Comparison of ENCODE assay signal across 8 mouse cellular contexts in the genomic region with DNA sequence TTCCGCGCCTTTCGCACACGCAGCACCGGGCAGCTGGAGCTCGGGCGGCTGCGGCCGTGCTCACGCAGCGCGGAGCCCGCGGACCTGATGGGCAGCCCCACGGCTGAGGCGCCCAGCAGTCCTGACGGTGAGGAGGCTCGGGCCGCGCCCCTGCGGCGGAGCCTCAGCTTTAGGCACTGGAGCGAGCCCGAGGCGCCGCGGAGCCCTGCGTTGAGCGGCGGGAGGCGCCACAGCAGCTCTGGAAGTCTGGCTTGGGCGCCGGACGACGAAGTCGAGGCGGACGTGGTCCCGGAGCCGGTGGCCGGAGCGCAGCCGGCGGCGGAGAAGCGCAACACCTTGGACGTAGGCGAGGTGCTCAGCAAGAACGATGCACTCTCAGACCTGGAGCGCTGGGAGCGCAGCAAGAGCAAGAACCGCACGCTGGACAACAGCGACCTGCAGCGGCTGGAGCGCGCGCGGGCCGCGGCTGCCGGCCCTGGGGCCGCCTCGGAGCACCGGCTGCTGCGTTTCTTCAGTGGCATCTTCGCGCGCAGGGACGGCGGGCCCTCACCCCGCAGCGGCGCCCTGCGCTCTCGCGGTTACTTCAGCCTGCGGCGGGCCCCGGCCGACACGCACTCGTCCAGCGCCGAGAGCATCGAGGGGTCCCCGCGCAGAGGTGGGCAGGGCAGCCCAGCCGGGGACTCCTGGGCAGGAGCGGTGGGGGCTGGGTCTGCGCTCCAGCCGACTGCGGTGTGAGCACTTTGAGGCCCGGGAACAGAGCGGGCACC.
DNase-seq lines count a peak whose midpoint lies in the region; ATAC-seq and TF ChIP-seq lines count a peak whose summit lies in the region.

No protein-coding gene starts in this region.

- no peak for TF ChIP-seq EP300 in lung, postnatal 0 days (IDR thresholded peaks at IDR 0.05)

- H3K9ac ChIP-seq in embryonic facial prominence, embryonic 12.5 days, result peak overlapping the region; percentile 68
- peak overlapping the region; percentile 87 for H3K9ac ChIP-seq in heart, embryonic 13.5 days
- peak overlapping the region; percentile 76 for H3K9ac ChIP-seq in kidney, embryonic 16.5 days (replicated peaks; ENCODE audit: low read length)
- peak overlapping the region; percentile 8; the same call in 1 of the 2 replicates for H3K9ac ChIP-seq in lung, postnatal 0 days (replicated peaks; ENCODE audit: low read depth)

- peak overlapping the region; percentile 72 for H3K4me3 ChIP-seq in embryonic facial prominence, embryonic 12.5 days
- H3K4me3 ChIP-seq in heart, embryonic 13.5 days, result peak overlapping the region; percentile 76
- H3K4me3 ChIP-seq in kidney, embryonic 16.5 days (ENCODE audit: low read length), result peak overlapping the region; percentile 71
- peak overlapping the region; percentile 60 for H3K4me3 ChIP-seq in lung, postnatal 0 days (ENCODE audit: low read depth, low read length)

- H3K9me3 ChIP-seq in embryonic facial prominence, embryonic 12.5 days, result no peaks in the 10 kb centered on the region
- H3K9me3 ChIP-seq in heart, embryonic 13.5 days, result no peaks in the 10 kb centered on the region
- no peaks in the 10 kb centered on the region for H3K9me3 ChIP-seq in kidney, embryonic 16.5 days (ENCODE audit: low read length)
- H3K9me3 ChIP-seq in lung, postnatal 0 days (ENCODE audit: low read length), result no peaks in the 10 kb centered on the region

- no peak; the same call in 1 of the 2 replicates for ATAC-seq in embryonic facial prominence, embryonic 12.5 days (ENCODE audit: insufficient number of reproducible peaks, insufficient read depth, low FRiP score, low TSS enrichment)
- ATAC-seq in heart, embryonic 13.5 days (ENCODE audit: extremely low read depth, insufficient number of reproducible peaks, low FRiP score, low TSS enrichment), result peak; percentile 12; the same call in 1 of the 2 replicates
- ATAC-seq in kidney, embryonic 16.5 days (ENCODE audit: low FRiP score, low TSS enrichment), result peak; percentile 50
- ATAC-seq in lung, postnatal 0 days, result peak; percentile 46

- under 1% methylated on average over 95 of the region's 95 CpGs for WGBS in embryonic facial prominence, embryonic 12.5 days
- 2% methylated on average over 89 of the region's 95 CpGs for WGBS in heart, embryonic 13.5 days
- WGBS in kidney, embryonic 16.5 days, result under 1% methylated on average over 85 of the region's 95 CpGs
- WGBS in lung, postnatal 0 days, result 1% methylated on average over 94 of the region's 95 CpGs

- no peaks in the 10 kb centered on the region for H3K36me3 ChIP-seq in embryonic facial prominence, embryonic 12.5 days
- no peaks in the 10 kb centered on the region for H3K36me3 ChIP-seq in heart, embryonic 13.5 days
- no peaks in the 10 kb centered on the region for H3K36me3 ChIP-seq in kidney, embryonic 16.5 days (ENCODE audit: insufficient read depth, low read length)
- H3K36me3 ChIP-seq in lung, postnatal 0 days (ENCODE audit: insufficient read depth, low read length), result no peaks in the 10 kb centered on the region

- H3K4me2 ChIP-seq in embryonic facial prominence, embryonic 12.5 days (replicated peaks), result peak overlapping the region; percentile 99
- H3K4me2 ChIP-seq in heart, embryonic 13.5 days, result peak overlapping the region; percentile 100
- peak overlapping the region; percentile 100 for H3K4me2 ChIP-seq in kidney, embryonic 16.5 days (replicated peaks; ENCODE audit: low read depth, low read length)
- peak overlapping the region; percentile 99 for H3K4me2 ChIP-seq in lung, postnatal 0 days (replicated peaks; ENCODE audit: low read depth, low read length)

- peak; percentile 71 for TF ChIP-seq CTCF in lung, postnatal 0 days (IDR thresholded peaks at IDR 0.05)

- peaks cover 12% of the 10 kb centered on the region; the same call in 1 of the 2 replicates for H3K27me3 ChIP-seq in embryonic facial prominence, embryonic 12.5 days
- H3K27me3 ChIP-seq in heart, embryonic 13.5 days (replicated peaks), result peaks cover 23% of the 10 kb centered on the region
- H3K27me3 ChIP-seq in kidney, embryonic 16.5 days (ENCODE audit: insufficient read depth, low read length), result peaks cover 10% of the 10 kb centered on the region
- peaks cover 4% of the 10 kb centered on the region; the same call in 1 of the 2 replicates for H3K27me3 ChIP-seq in lung, postnatal 0 days (replicated peaks; ENCODE audit: insufficient read depth, low read length)

- H3K4me1 ChIP-seq in embryonic facial prominence, embryonic 12.5 days, result peaks cover 32% of the 10 kb centered on the region
- H3K4me1 ChIP-seq in heart, embryonic 13.5 days, result peaks cover 49% of the 10 kb centered on the region
- peaks cover 63% of the 10 kb centered on the region for H3K4me1 ChIP-seq in kidney, embryonic 16.5 days (ENCODE audit: insufficient read depth, low read length)
- H3K4me1 ChIP-seq in lung, postnatal 0 days (ENCODE audit: insufficient read depth, low read depth, low read length), result peaks cover 9% of the 10 kb centered on the region

- DNase-seq in ES-CJ7 (ENCODE audit: low read depth, low spot score), result peak; percentile 70
- peak; percentile 79 for DNase-seq in adrenal gland, postnatal 10 days
- peak; percentile 57 for DNase-seq in lung, postnatal 0 days (ENCODE audit: low spot score)
- DNase-seq in retina, postnatal 1 day, result peak; percentile 81
- DNase-seq in thymus, postnatal 0 days (ENCODE audit: low spot score), result no peak

- H3K27ac ChIP-seq in embryonic facial prominence, embryonic 12.5 days, result no peak overlapping the region
- H3K27ac ChIP-seq in heart, embryonic 13.5 days (replicated peaks), result peak overlapping the region; percentile 58; the same call in 1 of the 2 replicates
- H3K27ac ChIP-seq in kidney, embryonic 16.5 days (ENCODE audit: low read length), result no peak overlapping the region
- H3K27ac ChIP-seq in lung, postnatal 0 days (ENCODE audit: low read length), result no peak overlapping the region

Comparison
In these comparisons a context has a peak if more than half of its experiments do, and no peak if none do; other contexts are left out.
1. H3K9ac ChIP-seq: peak in every context shown above with its lines; median percentile 87 in heart, embryonic 13.5 days; 76 in kidney, embryonic 16.5 days; 68 in embryonic facial prominence, embryonic 12.5 days; 8 in lung, postnatal 0 days.